Mouse (Mus musculus): ENCODE measurements around the gene Proca1.
A peak's percentile ranks its signal among the peaks of the same experiment; 100 is the strongest.

The Proca1 gene

DNA sequence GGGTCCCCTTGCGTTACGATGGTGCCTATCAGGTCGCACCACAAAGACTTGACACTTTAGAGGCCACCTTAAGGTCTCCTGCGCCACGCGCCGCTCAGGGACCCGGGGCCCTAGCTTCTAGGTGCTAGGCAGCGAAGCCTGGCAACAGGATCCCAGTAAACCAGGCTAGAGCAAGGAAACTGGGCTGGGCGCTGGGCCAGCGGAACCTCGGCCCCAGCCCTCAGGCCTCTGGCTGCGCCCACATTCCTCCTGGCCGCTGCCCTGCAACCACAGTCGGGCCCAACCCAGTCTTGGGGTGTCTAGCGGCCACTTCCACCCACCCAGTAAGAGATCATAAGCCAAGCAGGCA, 27.5 kb upstream of the Proca1 start:
- DNase-seq (ENCODE audit: low read depth in 2 of 2, low spot score in 2 of 2): no peak

DNA sequence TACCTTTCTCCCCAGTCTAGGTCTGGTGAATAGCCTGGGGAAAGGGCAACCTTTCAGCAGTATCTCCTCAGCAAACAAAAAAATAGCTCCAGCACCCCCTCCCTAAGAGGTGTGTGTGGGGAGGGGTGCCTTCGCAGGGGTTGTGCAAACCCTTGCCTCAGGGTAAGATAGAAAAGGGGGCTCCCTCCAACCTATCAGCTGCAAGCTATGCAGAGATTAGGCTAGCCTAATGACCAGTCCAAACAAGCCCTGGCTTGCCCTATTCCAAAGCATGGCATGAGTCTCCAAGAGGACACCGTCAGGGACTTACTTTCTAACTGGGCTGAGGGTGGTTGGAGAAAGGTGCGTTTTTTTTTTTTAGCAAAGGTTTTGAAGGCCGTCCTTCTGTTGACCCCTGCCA, 27.0 kb upstream of the Proca1 start:
- no peak for DNase-seq (ENCODE audit: low read depth in 2 of 2, low spot score in 2 of 2)

DNA sequence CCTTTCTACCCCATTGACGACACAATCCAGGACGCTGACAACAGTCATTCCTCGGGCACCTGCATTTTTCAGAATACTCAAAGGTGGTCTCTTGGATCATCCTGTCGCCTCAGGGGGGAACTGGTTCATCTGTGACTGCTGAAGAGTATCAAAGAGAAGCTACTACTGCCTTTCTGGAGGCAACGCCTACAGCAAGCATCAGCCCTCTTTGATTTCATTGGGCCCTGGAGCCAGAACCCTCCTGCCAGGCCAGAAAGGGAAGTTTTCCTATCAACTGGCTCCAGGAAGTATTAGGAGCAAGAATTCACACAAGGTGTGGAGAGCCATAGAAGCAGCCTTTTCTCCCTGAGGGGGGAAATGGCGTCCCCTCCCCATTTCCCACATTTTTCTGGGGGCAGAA, 26.6 kb upstream of the Proca1 start:
- DNase-seq (ENCODE audit: low read depth in 2 of 2, low spot score in 2 of 2): no peak

DNA sequence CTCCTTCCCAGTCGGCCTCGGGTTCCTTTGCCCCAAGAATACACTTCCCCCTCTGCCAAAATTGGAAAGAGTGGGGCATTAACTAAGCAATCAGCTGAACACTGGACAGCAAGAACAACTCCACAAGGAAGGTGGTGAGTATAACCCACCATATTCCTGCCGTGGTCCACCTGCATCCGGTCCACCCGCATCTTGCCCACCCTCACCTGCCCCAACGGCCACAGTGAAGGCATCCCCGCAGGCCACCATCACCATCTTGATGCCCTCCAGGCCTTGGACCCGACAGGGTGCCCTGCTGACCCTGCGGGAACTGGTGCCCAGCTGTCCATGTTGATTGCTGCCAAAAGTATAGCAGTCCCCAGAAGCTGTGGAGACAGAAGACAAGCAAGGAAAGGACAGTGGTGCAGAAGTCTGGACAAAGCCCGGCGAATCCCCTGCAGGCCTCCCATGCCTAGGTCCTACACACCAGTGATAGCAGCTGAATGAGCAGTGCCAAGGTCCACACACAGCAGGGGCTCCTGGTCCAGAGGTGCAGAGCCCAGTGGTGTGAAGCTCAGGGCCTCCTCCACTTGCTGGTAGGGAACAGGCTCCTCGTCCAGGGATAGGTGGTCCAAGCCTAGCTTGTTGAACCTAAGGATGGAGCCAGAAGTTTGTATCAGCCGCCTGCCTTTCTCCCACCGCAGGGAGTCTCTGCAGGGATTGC, 25.8 kb upstream of the Proca1 start:
- DNase-seq (ENCODE audit: low read depth in 2 of 2, low spot score in 2 of 2): no peak

DNA sequence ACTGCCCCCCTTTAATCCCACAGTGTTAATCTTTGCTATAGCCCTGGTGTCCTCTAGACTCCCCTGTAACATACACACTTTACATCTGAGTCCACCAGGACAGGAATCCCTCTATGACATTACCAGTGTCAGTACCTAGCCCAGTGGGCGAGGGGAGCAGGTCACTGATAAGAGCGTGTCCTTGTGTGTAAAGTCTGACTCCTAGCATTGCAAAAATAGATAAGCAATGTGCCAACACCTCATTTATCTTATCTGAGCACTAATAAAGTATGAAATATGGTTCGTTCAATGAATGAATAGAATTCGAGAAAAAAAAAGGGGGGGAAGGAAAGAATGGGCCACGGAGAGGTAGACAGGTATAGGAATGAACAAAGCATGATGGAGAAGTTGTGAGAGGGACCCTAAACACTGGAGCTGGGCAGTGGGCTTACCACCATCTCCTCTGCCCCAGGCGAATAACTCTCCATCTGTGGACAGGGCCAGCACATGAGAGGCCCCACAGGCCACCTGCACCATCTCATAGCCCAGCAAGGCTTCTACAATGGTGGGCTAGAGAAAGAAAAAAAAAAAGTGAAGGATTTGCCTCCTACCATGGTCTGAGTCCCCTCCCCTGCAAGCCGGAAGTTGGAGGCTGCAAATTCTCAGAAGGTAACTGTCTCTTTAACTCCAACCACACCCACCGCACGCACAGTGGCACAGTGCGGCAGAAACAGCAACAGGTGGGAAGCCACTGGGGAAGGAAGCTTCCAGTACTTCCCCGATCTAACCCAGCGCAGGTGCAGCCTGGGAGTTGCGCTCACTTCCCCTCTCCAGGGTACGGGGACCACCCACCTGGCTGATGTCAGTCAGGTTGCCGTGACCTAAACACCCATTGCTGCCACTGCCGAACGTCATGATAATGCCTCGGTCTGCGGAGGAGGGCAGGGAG, 24.4 kb upstream of the Proca1 start:
- DNase-seq (ENCODE audit: low read depth in 2 of 2, low spot score in 2 of 2): peak; percentile 58 to 62

DNA sequence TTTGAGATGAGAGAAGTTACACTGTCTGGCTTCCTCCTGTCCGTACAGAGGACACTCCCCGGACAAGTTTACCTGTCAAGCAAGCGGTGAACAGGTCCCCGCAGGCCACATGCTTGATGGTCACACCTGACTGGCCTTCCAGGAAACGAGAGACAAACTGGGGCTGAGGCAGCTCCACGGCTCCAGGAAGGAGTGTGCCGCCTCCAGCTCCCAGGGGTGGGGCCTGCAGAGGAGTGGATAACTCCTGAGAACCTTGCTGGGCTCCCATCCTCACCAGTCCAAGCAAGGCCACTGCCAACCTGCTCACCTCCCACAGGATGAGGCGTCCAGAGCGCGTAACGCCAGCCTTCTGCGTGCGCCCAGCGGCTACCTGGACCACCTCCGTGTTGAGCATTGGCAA, 22.9 kb upstream of the Proca1 start:
- no peak for DNase-seq (ENCODE audit: low read depth in 2 of 2, low spot score in 2 of 2)

DNA sequence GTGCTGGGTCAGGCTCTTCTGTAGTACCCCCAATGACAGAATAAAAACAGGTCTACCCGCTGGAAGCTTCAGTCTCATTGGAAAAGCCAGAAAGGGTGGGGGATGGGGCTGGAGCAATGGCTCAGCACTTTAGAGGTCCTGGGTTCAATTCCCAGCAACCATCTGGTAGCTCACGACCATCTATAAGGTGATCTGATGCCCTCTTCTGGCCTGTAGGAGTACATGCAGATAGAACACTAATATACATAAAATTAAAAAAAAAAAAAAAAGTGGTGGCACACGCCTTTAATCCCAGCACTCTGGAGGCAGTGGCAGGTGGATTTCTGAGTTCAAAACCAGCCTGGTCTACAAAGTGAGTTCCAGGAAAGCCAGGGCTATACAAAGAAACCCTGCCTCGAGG, 21.9 kb upstream of the Proca1 start:
- no peak for DNase-seq (ENCODE audit: low read depth in 2 of 2, low spot score in 2 of 2)

DNA sequence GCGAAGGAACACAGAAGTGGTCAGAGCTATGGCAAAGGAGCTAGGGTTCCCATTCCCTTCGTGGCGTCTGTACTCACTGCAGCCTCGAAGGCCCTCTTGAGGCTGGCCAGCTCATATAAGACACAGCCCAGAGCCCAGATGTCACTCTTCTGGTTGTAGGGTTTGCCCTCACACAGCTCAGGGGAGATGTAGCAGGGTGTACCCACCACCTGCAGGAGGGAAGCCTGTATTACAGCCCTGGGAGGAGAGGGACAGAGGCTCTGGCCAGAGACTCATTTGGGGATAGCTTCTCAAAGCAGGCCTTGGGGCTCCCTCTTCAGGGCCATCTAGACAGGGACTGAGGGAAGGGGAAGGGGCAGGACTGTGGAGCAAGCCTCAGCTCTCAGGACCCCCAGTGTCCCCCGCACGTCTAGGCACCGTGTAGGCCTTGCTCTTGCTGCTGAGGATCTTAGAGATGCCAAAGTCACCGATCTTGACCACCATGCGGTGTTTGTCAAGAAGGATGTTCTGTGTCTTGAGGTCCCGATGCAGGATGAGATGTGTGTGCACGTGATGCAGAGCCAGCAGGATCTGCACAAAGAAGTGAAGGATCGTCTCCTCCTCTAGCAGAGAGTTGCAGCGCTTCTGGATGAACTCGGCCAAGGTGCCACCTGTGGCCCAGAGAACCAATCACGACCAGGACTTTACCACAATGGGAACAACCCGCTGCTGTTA, 21.0 kb upstream of the Proca1 start:
- no peak for DNase-seq (ENCODE audit: low read depth in 2 of 2, low spot score in 2 of 2)

DNA sequence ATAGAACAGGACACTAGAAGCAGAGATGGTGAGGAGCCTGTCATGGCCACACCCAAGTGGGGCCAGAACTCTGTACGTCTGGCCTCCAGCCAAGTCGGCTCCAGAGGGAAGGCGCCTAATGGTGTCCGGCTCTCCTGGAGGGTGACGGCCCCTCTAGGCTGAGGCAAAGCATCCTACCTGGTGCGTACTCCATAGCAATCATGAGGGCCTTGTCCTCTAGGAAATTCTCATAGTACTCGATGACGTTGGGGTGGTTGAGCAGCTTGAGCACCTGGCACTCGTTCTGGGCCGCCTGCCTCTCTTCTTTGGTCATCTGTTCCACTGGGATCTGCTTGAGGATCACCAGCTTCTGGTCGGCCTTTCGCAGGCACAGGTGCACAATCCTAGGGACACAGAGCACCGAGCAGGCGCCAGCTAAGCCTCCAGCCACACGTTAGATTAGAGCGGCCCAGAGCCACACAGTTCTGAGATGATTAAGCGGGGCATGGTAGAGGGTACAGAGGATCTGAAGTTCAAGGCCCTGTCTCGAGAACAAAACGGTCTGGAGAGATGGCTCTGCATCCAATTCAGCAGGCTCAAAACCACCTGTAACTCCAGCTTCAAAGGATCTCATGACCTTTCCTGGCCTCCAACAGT, 20.3 kb upstream of the Proca1 start:
- DNase-seq (ENCODE audit: low read depth in 2 of 2, low spot score in 2 of 2): no peak

DNA sequence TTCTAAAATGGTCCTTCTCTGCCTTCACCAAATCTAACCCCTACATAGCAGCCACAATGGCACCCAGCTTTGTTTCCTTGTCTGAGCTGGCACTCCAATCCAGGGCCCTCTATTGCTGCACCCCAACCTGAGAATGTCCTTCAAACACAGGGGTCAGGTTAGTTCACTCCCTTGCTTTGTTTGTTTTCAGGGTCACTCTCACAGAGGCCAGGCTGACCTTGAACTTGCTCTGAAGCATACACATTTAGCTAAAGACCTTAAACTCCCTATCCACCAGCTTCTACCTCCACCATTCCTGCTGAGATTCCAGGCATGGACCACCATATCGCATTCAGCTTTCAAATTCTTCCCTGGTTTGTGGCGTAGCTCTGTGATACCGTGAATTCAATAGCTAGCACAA, 18.7 kb upstream of the Proca1 start:
- no peak for DNase-seq (ENCODE audit: low read depth in 2 of 2, low spot score in 2 of 2)

DNA sequence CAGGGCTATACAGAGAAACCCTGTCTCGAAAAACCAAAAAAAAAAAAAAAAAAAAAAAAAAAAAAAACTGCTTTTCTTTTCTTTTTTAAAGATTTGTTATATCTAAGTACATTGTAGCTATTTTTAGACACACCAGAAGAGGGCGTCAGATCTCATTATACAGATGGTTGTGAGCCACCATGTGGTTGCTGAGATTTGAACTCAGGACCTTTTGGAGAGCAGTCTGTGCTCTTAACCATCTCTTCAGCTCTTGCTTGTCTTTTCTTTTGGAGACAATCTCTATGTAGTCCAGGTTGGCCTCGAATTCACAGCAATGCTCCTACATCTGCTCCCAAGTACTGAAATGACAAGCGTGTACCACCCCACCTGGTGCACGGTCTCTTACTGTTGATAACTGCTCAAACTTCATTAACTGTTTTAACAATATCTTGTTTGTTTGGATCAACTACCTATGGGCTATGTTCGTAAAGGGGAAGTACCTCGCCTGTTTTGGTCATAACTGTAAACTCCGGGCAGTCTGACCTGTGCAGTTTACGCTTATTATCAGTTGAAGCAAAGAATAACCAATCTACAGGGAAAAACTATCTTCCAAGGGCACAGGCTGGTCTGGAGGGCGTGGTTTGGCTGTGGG, 17.3 kb upstream of the Proca1 start:
- no peak for DNase-seq (ENCODE audit: low read depth in 2 of 2, low spot score in 2 of 2)

DNA sequence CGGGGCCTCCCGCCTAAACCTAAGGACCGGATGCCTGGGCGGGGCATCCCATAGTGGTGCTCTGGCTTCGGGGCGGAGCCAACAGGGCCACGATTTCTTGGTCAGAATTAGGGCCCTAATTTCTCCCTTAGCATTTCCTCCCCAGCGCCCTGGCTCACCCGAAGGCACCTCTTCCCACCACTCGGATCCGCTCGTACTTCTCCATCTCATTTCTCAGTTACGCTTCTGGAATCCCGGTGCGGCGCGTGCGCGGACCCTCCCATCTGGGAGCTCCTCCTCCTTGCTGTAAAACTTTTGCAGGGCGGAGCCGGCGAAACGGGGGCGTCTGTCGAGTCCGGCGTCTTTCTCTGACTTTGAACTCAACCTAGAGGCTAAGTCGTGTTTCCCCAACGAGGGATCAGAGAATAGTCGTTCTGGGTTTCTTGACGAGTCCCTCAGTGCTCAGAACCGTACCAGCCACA, 16.8 kb upstream of the Proca1 start, which contains the start of the genes Nek8 and Tlcd1:
Gene Nek8 (minus strand): TSS at position 274 of the 461 bp plus-strand sequence.
Gene Tlcd1 (plus strand): TSS at position 310 of the 461 bp plus-strand sequence.
- peak; percentile 80 to 93 for DNase-seq (ENCODE audit: low read depth in 2 of 2, low spot score in 2 of 2)

DNA sequence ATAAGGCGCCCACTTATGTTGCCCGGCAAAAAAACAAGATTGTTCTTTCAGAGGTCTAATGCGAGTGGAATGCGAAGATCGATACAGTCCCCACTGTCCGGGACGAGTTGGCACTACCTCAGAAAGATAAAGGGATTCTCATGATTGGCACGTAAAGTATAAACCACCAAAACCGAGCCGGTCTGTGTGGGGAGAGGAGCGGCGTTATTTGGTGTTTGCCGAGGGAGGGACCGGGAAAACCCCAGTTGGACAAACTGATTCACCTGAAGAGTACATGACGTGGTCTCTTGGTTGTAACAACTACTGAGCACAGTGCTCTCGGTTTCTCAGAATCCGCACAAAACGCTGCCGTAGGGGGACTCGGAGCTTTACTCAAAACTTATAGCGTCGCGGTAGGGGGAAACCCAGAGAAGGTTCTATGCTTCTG, 16.3 kb upstream of the Proca1 start:
- no peak for DNase-seq (ENCODE audit: low read depth in 2 of 2, low spot score in 2 of 2)

DNA sequence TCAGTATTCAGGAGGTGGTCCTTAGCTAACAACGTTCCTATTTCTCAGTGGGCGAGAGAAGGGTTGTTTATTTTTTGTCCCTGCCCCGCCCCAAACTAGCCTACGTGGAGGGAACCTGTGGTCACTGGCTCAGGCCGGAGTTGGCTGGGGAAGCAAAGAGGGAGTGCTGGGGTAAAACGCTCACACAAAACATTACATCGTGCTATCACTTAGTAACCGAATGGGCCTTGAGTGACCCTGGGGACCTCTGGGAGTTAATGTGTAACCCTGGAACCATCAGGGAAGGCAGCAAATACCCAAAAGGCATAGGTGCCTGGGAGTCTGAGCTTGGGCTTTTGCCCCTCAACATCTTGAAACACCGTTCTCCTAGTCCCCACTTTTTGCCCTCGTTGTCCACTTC, 15.8 kb upstream of the Proca1 start:
- DNase-seq (ENCODE audit: low read depth in 2 of 2, low spot score in 2 of 2): peak in 1 of 2 experiments; percentile 40

DNA sequence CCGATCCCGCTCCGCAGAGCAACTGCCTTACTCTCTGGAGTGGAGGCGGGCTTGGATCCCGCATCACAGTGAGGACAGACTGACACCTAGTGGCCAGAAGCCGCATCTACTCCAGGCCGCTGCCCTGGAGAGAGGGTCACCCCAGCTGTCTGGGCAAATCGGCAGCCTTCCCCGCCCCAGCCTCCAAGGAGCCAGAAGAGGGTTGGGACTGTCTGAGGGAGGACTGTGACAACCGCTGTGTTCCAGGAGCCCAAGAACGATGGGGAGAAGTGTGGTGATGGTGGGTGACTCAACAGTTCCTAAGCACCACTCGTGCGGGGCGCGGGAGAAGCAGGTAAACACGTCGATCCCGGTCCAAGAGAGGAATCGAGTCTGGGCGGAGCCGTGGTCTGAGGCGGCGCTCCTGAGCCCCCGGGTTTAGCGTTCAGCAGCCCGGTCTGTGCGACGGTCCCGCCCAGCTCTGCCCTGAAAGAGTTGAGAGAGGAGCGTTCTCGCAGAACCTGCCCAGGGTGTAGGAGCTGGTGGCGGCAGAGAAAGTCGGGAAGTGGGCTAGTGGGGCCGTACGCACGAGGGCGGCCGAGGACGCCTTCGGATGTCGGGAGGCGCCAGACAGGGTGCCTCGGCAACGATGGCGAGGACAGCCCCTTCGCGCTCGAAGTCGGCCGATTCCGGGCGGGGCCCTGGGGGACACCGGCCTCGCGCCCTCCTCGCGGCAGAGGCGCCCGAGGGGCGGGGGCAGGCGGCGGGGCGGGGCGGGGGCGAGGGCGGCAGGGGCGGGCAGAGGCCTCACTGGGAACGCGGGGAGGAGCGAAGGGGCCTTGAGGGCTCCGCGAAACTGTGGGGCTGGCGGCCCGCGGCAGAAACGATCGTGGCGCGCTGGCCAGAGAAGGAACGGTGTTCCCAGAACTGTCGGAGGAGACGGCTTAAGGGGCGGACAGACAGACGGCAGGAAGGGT, 15.0 kb upstream of the Proca1 start:
- DNase-seq (ENCODE audit: low read depth in 2 of 2, low spot score in 2 of 2): peak; percentile 87 to 90

DNA sequence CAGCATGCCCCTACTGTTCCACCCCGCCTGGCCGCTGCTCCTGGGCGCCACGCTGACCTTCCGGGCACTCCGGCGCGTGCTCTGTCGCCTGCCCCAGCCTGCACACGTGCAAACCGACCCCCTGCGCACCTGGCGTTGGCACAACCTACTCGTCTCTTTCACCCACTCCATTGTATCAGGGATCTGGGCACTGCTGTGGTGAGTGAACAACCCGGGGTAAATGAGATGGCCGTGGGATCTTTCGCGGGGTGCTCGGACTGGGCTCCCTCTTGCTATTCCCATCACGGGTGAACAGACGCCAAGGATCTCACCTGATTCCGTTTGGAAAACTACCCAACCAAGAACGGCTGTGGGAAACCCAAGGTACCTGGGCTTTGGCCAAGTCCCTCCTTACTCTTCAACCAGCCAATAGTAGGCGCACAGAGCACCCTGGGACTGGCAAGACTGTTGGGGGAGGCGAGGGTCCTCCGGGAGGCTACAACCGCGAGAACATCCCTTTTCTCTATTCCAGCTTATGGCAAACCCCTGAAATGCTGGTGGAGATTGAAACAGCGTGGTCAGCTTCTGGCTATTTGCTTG, 14.2 kb upstream of the Proca1 start:
- DNase-seq (ENCODE audit: low read depth in 2 of 2, low spot score in 2 of 2): no peak

DNA sequence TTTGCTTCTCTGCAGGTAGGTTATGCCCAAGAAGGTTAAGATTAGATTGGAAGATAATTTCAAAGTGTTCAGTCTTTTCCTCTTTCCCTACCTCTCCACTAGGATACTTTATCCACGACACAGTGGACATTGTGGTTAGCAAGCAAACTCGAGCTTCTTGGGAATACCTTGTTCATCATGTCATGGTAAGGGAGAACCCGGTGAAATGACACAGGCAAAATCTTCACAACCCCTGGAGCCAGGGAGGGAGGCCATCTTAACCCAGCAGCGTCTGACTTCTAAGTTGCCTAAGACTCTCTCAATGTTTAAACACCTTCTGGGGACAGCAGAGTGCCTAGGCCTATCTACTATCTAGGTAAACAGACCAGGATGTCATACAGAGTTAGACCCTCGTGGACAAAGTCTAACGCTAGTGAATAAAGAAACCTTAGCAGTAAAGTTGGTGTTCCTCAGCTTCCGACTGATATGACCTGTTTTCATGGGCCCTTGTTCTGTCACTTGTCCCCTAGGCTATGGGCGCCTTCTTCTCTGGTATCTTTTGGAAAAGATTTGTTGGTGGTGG, 13.7 kb upstream of the Proca1 start:
- no peak for DNase-seq (ENCODE audit: low read depth in 2 of 2, low spot score in 2 of 2)

DNA sequence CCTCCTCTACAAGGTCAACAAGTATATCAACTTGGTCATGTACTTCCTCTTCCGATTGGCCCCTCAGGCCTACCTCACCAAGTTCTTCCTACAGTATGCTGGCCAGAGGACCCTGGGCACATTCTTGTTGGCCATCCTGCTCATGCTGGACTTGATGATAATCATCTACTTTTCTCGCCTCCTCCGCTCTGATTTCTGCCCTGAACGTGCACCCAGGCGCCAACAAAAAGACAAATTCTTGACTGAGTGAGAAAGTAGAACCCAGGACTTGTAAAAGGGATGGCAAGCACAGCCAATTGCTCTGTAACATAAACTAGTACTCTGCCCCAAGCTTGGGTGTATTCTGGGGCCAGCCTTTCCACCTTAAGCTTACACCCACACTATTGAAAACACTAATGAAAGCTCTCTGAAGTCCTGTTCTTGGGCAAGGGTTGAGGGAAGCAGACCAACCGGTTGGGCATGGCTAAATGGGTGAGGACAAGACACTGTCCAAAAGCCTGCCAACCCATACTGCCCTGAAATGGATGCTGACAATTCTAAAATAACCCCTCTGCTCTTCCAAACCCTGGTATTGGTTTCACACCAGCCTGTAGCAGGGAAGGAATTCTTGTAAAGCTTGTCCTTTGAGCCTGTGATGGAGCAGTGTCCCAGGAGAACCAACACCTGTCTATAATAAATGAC, 13.0 kb upstream of the Proca1 start:
- DNase-seq (ENCODE audit: low read depth in 2 of 2, low spot score in 2 of 2): no peak

Measured in CD8-positive naive resting alpha-beta T cell, adult 2 months (primary cell).